17 mouse cellular contexts compared by ENCODE assay signal in genomic region chr12:45644180-45644579, GRCm38 (mm10).
"Had no signal": no experiment of that assay in that cellular context is flagged by ENCODE, and none has a peak within 500 bp of the region (broad histone marks: within the 10 kb centered on the region; RNA-seq: fewer than 3 reads in every experiment).

No protein-coding gene starts in this region.

- H3K9ac ChIP-seq: lung, embryonic 15.5 days; midbrain, embryonic 13.5 days; midbrain, embryonic 15.5 days; neural tube, embryonic 12.5 days; stomach, embryonic 15.5 days had no signal

- H3K9me3 ChIP-seq: lung, embryonic 15.5 days; midbrain, embryonic 13.5 days; midbrain, embryonic 15.5 days; neural tube, embryonic 12.5 days; stomach, embryonic 15.5 days had no signal

- DNase-seq: lung, adult 2 months; lung, postnatal 14 days; lung, postnatal 36 days; right cerebral cortex, postnatal 14 days; thymus, adult 2 months; thymus, postnatal 25 days; thymus, postnatal 4 days had no signal

- ATAC-seq: lung, postnatal 0 days; midbrain, embryonic 13.5 days; midbrain, embryonic 15.5 days had no signal

- H3K4me2 ChIP-seq: lung, embryonic 15.5 days; midbrain, embryonic 11.5 days; midbrain, embryonic 13.5 days; midbrain, embryonic 15.5 days; neural tube, embryonic 12.5 days; stomach, embryonic 15.5 days had no signal

- H3K27ac ChIP-seq: lung, embryonic 15.5 days; macrophage; midbrain, embryonic 13.5 days; midbrain, embryonic 15.5 days; neural tube, embryonic 12.5 days; stomach, embryonic 15.5 days; stomach, postnatal 0 days had no signal

- H3K4me3 ChIP-seq: lung, embryonic 15.5 days; megakaryocyte, embryonic 14.5 days; midbrain, embryonic 13.5 days; midbrain, embryonic 15.5 days; neural tube, embryonic 12.5 days; stomach, embryonic 15.5 days had no signal

- H3K36me3 ChIP-seq: lung, embryonic 15.5 days; midbrain, embryonic 13.5 days; midbrain, embryonic 15.5 days; neural tube, embryonic 12.5 days; stomach, embryonic 15.5 days had no signal

- H3K4me1 ChIP-seq: lung, embryonic 15.5 days; megakaryocyte, embryonic 14.5 days; midbrain, embryonic 15.5 days; neural tube, embryonic 12.5 days; stomach, embryonic 15.5 days had no signal

- H3K27me3 ChIP-seq: lung, embryonic 15.5 days; megakaryocyte, embryonic 14.5 days; midbrain, embryonic 13.5 days; midbrain, embryonic 15.5 days; neural tube, embryonic 12.5 days; stomach, embryonic 15.5 days had no signal
